Mouse (Mus musculus): ENCODE measurements around the gene Sprr2a3. TPM values are rescaled to one million over a fixed set of nuclear protein-coding genes. Genes with fewer than 3 reads are reported as not detected.
"Not testable (repeated sequence)": the region's sequence is repeated elsewhere in the genome, so short reads cannot be mapped to it uniquely, and the experiment has no call there.

Sprr2a3 gene
- polyA plus RNA-seq, 1 experiment from 2014 or later, result 6.4 TPM

DNA sequence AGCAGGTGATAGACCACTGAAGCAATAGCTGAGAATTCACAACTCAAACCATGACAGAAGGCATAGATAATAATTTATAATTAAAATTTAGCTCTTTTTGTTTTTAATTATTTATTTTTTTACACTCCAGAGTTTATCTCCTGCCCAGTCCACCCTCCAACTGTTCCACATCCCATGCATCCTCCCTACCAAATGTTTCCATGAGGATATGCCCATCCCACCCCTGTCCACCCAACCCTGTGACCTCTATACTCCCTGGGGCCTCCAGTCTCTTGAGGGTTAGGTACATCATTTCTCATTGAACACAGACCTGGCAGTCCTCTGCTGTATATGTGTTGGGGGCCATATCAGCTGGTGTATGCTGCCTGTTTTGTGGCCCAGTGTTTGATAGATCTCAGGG lies 26.7 kb upstream of the Sprr2a3 start:
- not testable (repeated sequence) for H3K9ac ChIP-seq (ENCODE audit: low read length); H3K9me3 ChIP-seq (ENCODE audit: control insufficient read depth, low read length); H3K27me3 ChIP-seq (replicated peaks; ENCODE audit: control insufficient read depth, insufficient read depth, low read length); H3K4me2 ChIP-seq (ENCODE audit: low read length); H3K36me3 ChIP-seq (ENCODE audit: control insufficient read depth, insufficient read depth, low read length); H3K27ac ChIP-seq (ENCODE audit: low read depth); H3K4me1 ChIP-seq (replicated peaks; ENCODE audit: control insufficient read depth, insufficient read depth, low read length); DNase-seq (ENCODE audit: low spot score); H3K4me3 ChIP-seq (ENCODE audit: low read depth, low read length)
- ATAC-seq (replicated peaks; ENCODE audit: low FRiP score, low TSS enrichment, low read depth), result 0 out of 2 replicates have a peak, but pooled peaks have one; percentile 42

DNA sequence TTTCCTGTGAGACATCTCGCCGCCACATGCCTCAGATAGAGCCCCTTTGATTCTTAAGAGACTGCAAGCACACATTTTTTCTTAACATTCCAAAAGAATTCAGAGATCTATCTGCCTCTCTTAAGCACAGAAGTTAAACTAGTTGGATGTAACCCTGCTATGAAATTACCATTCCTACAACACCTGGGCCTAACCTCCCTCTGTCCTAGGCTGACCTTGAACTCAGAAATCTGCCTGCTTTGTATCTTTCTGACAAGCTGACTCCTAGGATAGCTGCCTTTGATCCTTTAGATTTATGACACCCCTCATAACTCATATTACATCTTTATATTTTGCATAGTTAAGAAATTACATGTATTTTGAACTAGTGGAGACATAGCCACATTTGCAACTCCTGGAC lies 21.8 kb upstream of the Sprr2a3 start:
- H3K27me3 ChIP-seq (replicated peaks; ENCODE audit: control insufficient read depth, insufficient read depth, low read length); H3K36me3 ChIP-seq (ENCODE audit: control insufficient read depth, insufficient read depth, low read length); H3K27ac ChIP-seq (ENCODE audit: low read depth); DNase-seq (ENCODE audit: low spot score); H3K4me1 ChIP-seq (replicated peaks; ENCODE audit: control insufficient read depth, insufficient read depth, low read length); H3K9me3 ChIP-seq (ENCODE audit: control insufficient read depth, low read length); H3K4me3 ChIP-seq (ENCODE audit: low read depth, low read length); H3K4me2 ChIP-seq (ENCODE audit: low read length); H3K9ac ChIP-seq (ENCODE audit: low read length): not testable (repeated sequence)
- WGBS, result no CpG with 5 or more reads among the region's 2 CpGs
- ATAC-seq (replicated peaks; ENCODE audit: low FRiP score, low TSS enrichment, low read depth), result 0 out of 2 replicates have a peak, but pooled peaks have one; percentile 22

DNA sequence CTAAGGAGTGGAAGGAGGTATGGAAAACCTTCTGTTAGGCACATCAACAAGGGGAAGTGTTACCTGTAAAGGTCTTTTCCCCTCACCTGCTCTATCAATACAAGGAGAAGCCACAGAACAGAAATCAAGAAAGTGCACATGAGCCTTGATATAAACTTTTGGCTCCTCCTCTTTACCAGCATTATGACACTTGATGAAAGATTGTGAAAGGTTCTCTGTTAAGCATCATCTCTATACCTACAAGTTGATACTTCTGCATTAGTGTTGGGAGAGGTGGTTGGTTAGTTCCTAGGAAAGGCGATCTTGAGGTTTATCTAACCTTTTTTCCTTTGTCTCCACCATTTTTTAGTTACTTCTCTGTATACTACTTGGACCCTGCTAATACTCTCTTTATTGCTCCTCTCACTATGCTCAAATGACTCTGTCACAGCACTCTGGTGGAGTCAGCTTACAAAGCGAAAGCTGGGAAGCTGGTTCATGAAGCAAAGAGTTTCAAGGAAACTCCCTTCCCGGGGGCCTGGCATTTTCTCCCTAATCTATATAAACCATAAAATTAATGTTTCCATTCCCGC lies 13.7 kb upstream of the Sprr2a3 start:
- H3K36me3 ChIP-seq (ENCODE audit: control insufficient read depth, insufficient read depth, low read length); H3K27ac ChIP-seq (ENCODE audit: low read depth): not testable (repeated sequence)

DNA sequence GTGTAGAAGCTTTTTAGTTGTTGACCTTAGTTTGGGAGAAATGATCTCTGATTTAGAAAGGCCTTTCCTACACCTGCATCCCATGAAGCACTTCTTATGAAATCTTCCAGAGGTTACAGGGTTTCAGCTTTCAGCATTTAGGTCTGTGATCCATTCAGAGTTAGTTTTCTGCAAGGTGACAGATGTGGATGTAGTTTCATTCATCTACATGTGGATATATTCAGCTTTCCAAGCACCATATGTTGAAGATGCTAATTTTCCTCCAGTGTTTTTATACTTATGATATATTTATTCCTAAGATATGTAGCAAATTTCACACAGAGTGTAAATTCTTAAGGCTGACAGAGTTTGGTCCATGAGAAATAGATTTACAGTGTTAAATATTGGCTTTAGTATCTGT lies 11.7 kb upstream of the Sprr2a3 start:
- not testable (repeated sequence) for H3K4me2 ChIP-seq (ENCODE audit: low read length); H3K36me3 ChIP-seq (ENCODE audit: control insufficient read depth, insufficient read depth, low read length); ATAC-seq (replicated peaks; ENCODE audit: low FRiP score, low TSS enrichment, low read depth); H3K27ac ChIP-seq (ENCODE audit: low read depth); H3K4me3 ChIP-seq (ENCODE audit: low read depth, low read length); H3K4me1 ChIP-seq (replicated peaks; ENCODE audit: control insufficient read depth, insufficient read depth, low read length); H3K9me3 ChIP-seq (ENCODE audit: control insufficient read depth, low read length); DNase-seq (ENCODE audit: low spot score); H3K9ac ChIP-seq (ENCODE audit: low read length); H3K27me3 ChIP-seq (replicated peaks; ENCODE audit: control insufficient read depth, insufficient read depth, low read length)

More for the DNA sequence above, 13.7 kb upstream of the Sprr2a3 start:
- H3K9ac ChIP-seq (ENCODE audit: low read length); H3K27me3 ChIP-seq (replicated peaks; ENCODE audit: control insufficient read depth, insufficient read depth, low read length); H3K4me2 ChIP-seq (ENCODE audit: low read length); H3K4me3 ChIP-seq (ENCODE audit: low read depth, low read length); DNase-seq (ENCODE audit: low spot score); H3K9me3 ChIP-seq (ENCODE audit: control insufficient read depth, low read length); H3K4me1 ChIP-seq (replicated peaks; ENCODE audit: control insufficient read depth, insufficient read depth, low read length): not testable (repeated sequence)
- no CpG with 5 or more reads among the region's 4 CpGs for WGBS
- ATAC-seq (replicated peaks; ENCODE audit: low FRiP score, low TSS enrichment, low read depth), result peak; percentile 61

DNA sequence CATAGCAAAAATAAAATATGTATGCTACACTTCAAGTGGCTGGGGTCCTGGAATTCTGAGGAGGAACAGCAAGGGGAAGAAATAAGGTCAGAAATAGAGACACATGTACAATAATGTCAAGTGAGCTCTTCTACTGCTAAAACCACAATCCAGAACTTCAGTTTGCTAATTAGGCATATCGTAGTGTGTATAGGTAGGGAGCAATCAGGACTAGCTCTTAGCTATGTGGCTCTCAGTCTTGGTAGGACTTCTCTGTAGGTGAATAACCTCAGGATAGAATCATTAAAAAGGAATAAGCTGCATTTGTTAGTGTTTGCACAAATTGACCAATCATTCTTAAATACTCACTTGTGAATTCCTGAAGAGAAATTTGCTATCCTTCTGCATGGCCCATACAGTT lies 11.2 kb upstream of the Sprr2a3 start:
- H3K4me1 ChIP-seq (replicated peaks; ENCODE audit: control insufficient read depth, insufficient read depth, low read length); DNase-seq (ENCODE audit: low spot score); H3K4me2 ChIP-seq (ENCODE audit: low read length); H3K9me3 ChIP-seq (ENCODE audit: control insufficient read depth, low read length); H3K27ac ChIP-seq (ENCODE audit: low read depth); H3K36me3 ChIP-seq (ENCODE audit: control insufficient read depth, insufficient read depth, low read length); H3K9ac ChIP-seq (ENCODE audit: low read length); H3K4me3 ChIP-seq (ENCODE audit: low read depth, low read length); ATAC-seq (replicated peaks; ENCODE audit: low FRiP score, low TSS enrichment, low read depth); H3K27me3 ChIP-seq (replicated peaks; ENCODE audit: control insufficient read depth, insufficient read depth, low read length): not testable (repeated sequence)
- WGBS, result no CpG with 5 or more reads among the region's 1 CpGs

- DNase-seq (ENCODE audit: low spot score); H3K4me3 ChIP-seq (ENCODE audit: low read depth, low read length); ATAC-seq (replicated peaks; ENCODE audit: low FRiP score, low TSS enrichment, low read depth); H3K36me3 ChIP-seq (ENCODE audit: control insufficient read depth, insufficient read depth, low read length); H3K27me3 ChIP-seq (replicated peaks; ENCODE audit: control insufficient read depth, insufficient read depth, low read length); H3K9ac ChIP-seq (ENCODE audit: low read length); H3K4me2 ChIP-seq (ENCODE audit: low read length); H3K27ac ChIP-seq (ENCODE audit: low read depth); H3K9me3 ChIP-seq (ENCODE audit: control insufficient read depth, low read length); H3K4me1 ChIP-seq (replicated peaks; ENCODE audit: control insufficient read depth, insufficient read depth, low read length): not testable (repeated sequence)
These were observed 5.6 kb upstream of the Sprr2a3 start for GRCm38 (mm10) chr3:92279663-92280062.

DNA sequence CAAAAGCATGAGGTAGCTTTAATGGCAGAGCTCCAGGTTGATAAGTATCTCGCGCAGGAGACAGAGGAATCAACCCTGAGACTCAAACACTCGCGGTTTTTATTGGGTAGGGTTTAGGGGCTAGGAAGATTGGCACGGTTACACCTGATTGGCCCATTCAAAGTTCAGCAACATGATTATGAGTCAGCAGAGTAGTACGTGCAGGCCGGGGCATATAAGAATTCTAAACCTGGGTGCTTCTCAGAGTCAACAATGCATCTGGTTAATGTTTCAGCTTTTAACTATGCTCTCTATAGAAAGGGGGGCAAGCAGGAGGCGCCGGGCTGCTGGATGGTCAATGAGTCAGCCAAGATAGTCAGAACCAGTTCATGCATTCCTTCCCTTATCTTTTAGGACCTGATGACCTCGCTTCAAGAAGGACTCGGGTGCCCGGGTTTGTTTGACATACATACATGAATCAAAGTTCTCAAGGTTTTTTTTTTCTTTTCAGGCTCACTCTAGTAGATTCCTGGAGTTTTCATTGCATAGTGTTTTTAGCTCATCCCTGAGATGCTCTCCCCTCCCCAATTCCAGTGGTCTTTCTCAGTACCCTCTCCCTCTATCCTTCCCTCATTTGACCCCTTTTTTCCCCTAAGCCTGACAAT lies 4.1 kb upstream of the Sprr2a3 start:
- ATAC-seq (replicated peaks; ENCODE audit: low FRiP score, low TSS enrichment, low read depth), result peak; percentile 84
- not testable (repeated sequence) for DNase-seq (ENCODE audit: low spot score); H3K9me3 ChIP-seq (ENCODE audit: control insufficient read depth, low read length); H3K4me2 ChIP-seq (ENCODE audit: low read length); H3K36me3 ChIP-seq (ENCODE audit: control insufficient read depth, insufficient read depth, low read length); H3K27me3 ChIP-seq (replicated peaks; ENCODE audit: control insufficient read depth, insufficient read depth, low read length); H3K27ac ChIP-seq (ENCODE audit: low read depth); H3K9ac ChIP-seq (ENCODE audit: low read length); H3K4me1 ChIP-seq (replicated peaks; ENCODE audit: control insufficient read depth, insufficient read depth, low read length); H3K4me3 ChIP-seq (ENCODE audit: low read depth, low read length)
- 14% methylated on average over 5 of the region's 12 CpGs for WGBS

DNA sequence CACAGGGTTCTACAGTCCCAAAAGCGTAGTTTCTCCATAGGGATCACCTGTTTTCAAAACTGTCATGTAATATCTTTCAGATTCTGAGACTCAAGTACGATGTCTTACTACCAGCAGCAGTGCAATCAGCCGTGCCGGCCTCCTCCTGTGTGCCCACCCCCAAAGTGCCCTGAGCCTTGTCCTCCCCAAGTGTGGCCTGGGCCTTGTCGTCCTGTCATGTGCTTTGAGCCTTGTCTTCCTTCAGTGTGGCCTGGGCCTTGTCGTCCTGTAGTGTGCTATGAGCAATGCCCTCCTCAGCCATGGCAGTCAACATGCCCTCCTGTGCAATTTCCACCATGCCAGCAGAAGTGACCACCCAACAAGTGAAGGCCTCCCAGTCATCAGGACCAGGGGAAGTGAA lies 3.3 kb downstream of the Sprr2a3 start:
- not testable (repeated sequence) for H3K4me1 ChIP-seq (replicated peaks; ENCODE audit: control insufficient read depth, insufficient read depth, low read length); DNase-seq (ENCODE audit: low spot score); H3K9ac ChIP-seq (ENCODE audit: low read length); H3K9me3 ChIP-seq (ENCODE audit: control insufficient read depth, low read length); H3K27me3 ChIP-seq (replicated peaks; ENCODE audit: control insufficient read depth, insufficient read depth, low read length); H3K4me3 ChIP-seq (ENCODE audit: low read depth, low read length); H3K27ac ChIP-seq (ENCODE audit: low read depth); H3K4me2 ChIP-seq (ENCODE audit: low read length); H3K36me3 ChIP-seq (ENCODE audit: control insufficient read depth, insufficient read depth, low read length); ATAC-seq (replicated peaks; ENCODE audit: low FRiP score, low TSS enrichment, low read depth)
- 72% methylated on average over 3 of the region's 6 CpGs for WGBS

- no peak overlapping the region for H3K9ac ChIP-seq (ENCODE audit: low read length)
- H3K9me3 ChIP-seq (ENCODE audit: control insufficient read depth, low read length), result no peaks in the 10 kb centered on the region
- no peaks in the 10 kb centered on the region for H3K4me1 ChIP-seq (replicated peaks; ENCODE audit: control insufficient read depth, insufficient read depth, low read length)
- ATAC-seq (replicated peaks; ENCODE audit: low FRiP score, low TSS enrichment, low read depth) (no peak), DNase-seq (ENCODE audit: low spot score) (no peak)
- WGBS, result 59% methylated on average over 1 of the region's 1 CpGs
- H3K4me3 ChIP-seq (ENCODE audit: low read depth, low read length), result no peak overlapping the region
- no peaks in the 10 kb centered on the region for H3K27me3 ChIP-seq (replicated peaks; ENCODE audit: control insufficient read depth, insufficient read depth, low read length)
- H3K27ac ChIP-seq (ENCODE audit: low read depth), result no peak overlapping the region
- H3K4me2 ChIP-seq (ENCODE audit: low read length), result no peak overlapping the region
- no peaks in the 10 kb centered on the region for H3K36me3 ChIP-seq (ENCODE audit: control insufficient read depth, insufficient read depth, low read length)
These were observed 22.2 kb downstream of the Sprr2a3 start for GRCm38 (mm10) chr3:92307406-92307805.
